Mouse (Mus musculus): ENCODE measurements around the gene Hibadh. TPM values are rescaled to one million over a fixed set of nuclear protein-coding genes. Genes with fewer than 3 reads are reported as not detected.

The Hibadh gene
- polyA plus RNA-seq (2014; fragmentation: Illumina TruSeq; extraction: RNeasy Lipid Tissue Mini Kit (QIAGEN cat#74804); ENCODE audit: low read depth, low replicate concordance): 636 TPM

DNA sequence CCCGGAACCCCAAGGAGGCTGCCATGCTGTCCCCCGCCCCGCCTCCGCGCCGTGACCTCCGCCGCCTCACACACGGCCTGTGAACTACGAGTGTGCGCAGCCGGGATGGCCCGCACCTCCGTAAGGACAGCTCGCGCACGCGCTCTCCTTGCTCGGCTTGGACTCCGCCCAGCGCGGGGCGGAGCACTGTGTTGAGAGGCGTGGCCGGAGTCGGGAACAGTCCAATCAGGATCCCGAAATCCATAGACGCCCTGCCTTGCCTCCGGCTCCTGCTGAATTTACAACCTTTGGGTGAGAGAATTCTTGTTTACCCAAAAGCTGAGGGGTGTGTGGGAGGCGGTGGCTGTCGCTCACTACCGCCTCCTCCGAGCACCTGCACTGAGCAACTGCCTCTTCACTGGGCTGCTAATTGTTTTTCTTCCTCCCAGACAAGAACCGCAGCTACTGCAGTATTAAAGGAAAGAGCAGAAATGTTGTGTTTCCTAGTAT lies at the start of gene Hibadh:
Gene Hibadh, minus strand, starts transcription at position 166 of the 489 bp plus-strand sequence.

Other genes with a start within 250 kb of the Hibadh start
- 176 TPM for gene Tax1bp1, start 73.3 kb upstream of the Hibadh start, polyA plus RNA-seq (2014; fragmentation: Illumina TruSeq; extraction: RNeasy Lipid Tissue Mini Kit (QIAGEN cat#74804); ENCODE audit: low read depth, low replicate concordance)